Mouse (Mus musculus): Measurements from ENCODE around the gene Snrpa. TPM values are rescaled to one million over a fixed set of nuclear protein-coding genes. Genes with fewer than 3 reads are reported as not detected.

The Snrpa gene
- polyA plus RNA-seq, 1 experiment from 2014 or later: 251 TPM

DNA sequence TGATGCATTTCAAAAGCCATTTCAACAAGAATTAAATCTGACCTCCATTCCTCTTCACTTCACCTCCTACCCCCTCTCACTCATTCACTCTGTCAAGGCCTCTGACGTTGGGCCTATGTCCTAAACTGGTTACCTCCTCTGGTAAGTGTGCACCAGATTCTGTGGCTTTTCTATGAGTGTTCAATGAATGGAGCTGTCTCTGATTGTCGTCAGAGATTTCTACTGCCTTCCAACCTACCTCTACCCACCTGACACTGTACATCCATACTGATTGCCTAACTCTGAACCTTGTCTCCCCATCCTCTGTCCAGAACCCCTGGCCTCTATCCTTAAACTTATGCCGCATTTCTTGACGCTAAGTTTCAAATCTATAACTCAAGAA is 18.1 kb downstream of the Snrpa start:
- 18% methylated on average over 4 of the region's 4 CpGs for WGBS

GRCm38 (mm10) chr7:27174896-27175295 is 21.2 kb downstream of the Snrpa start:
- Histone ChIP-seq H3K27ac (ENCODE audit: low read length) (no peak overlapping the region), H3K4me2 (ENCODE audit: low read depth, low read length) (no peak overlapping the region), H3K9me3 (ENCODE audit: control insufficient read depth, low read length) (no peaks in the 10 kb centered on the region), H3K4me3 (ENCODE audit: low read length) (no peak overlapping the region), H3K27me3 (replicated peaks; ENCODE audit: control insufficient read depth, insufficient read depth, low read length) (no peaks in the 10 kb centered on the region), H3K36me3 (ENCODE audit: control insufficient read depth, insufficient read depth, low read length) (peaks cover 6% of the 10 kb centered on the region; the same call in 1 of the 2 replicates), H3K9ac (ENCODE audit: low read depth, low read length) (no peak overlapping the region), H3K4me1 (ENCODE audit: control insufficient read depth, insufficient read depth, low read length) (peaks cover 5% of the 10 kb centered on the region)
- no peak for ATAC-seq
- WGBS: 89% methylated on average over 7 of the region's 7 CpGs

More for the DNA sequence above, 18.1 kb downstream of the Snrpa start:
- Histone ChIP-seq H3K4me1 (ENCODE audit: control insufficient read depth, insufficient read depth, low read length) (peaks cover 11% of the 10 kb centered on the region), H3K4me2 (ENCODE audit: low read depth, low read length) (peak overlapping the region; percentile 51), H3K9me3 (ENCODE audit: control insufficient read depth, low read length) (no peaks in the 10 kb centered on the region), H3K9ac (ENCODE audit: low read depth, low read length) (peak overlapping the region; percentile 73), H3K36me3 (ENCODE audit: control insufficient read depth, insufficient read depth, low read length) (peaks cover 2% of the 10 kb centered on the region; the same call in 1 of the 2 replicates), H3K4me3 (ENCODE audit: low read length) (peak overlapping the region; percentile 88), H3K27me3 (replicated peaks; ENCODE audit: control insufficient read depth, insufficient read depth, low read length) (no peaks in the 10 kb centered on the region), H3K27ac (ENCODE audit: low read length) (peak overlapping the region; percentile 97)
- ATAC-seq: peak; percentile 6; the same call in 1 of the 2 replicates

DNA sequence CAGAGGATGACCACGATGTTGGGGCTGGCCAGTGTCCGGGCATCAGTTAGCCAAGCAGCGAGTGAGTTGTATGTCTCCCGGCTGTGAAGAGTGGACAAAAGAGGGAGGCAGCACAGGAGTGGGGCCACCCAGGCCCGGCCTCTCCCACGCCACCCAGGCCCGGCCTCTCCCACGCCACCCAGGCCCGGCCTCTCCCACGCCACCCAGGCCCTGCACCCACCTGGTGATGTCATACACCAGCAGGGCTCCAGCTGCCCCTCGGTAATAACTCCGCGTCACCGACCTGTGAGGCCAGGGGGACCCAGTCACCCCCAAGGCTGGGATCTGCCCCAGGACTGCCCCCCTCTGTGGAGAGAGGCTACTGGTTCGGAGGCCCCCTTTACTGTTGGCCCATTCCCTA is 21.6 kb downstream of the Snrpa start:
- Histone ChIP-seq H3K27ac (ENCODE audit: low read length) (no peak overlapping the region), H3K27me3 (replicated peaks; ENCODE audit: control insufficient read depth, insufficient read depth, low read length) (no peaks in the 10 kb centered on the region), H3K9ac (ENCODE audit: low read depth, low read length) (no peak overlapping the region), H3K4me3 (ENCODE audit: low read length) (no peak overlapping the region), H3K36me3 (ENCODE audit: control insufficient read depth, insufficient read depth, low read length) (peaks cover 6% of the 10 kb centered on the region; the same call in 1 of the 2 replicates), H3K9me3 (ENCODE audit: control insufficient read depth, low read length) (no peaks in the 10 kb centered on the region), H3K4me1 (ENCODE audit: control insufficient read depth, insufficient read depth, low read length) (peaks cover 2% of the 10 kb centered on the region; the same call in 1 of the 2 replicates), H3K4me2 (ENCODE audit: low read depth, low read length) (no peak overlapping the region)
- WGBS: 95% methylated on average over 15 of the region's 15 CpGs
- no peak for ATAC-seq

GRCm38 (mm10) chr7:27170981-27171380 is 25.1 kb downstream of the Snrpa start:
- H3K4me3 ChIP-seq (ENCODE audit: low read length): no peak overlapping the region
- 92% methylated on average over 3 of the region's 3 CpGs for WGBS
- H3K4me2 ChIP-seq (ENCODE audit: low read depth, low read length): no peak overlapping the region
- no peaks in the 10 kb centered on the region for H3K9me3 ChIP-seq (ENCODE audit: control insufficient read depth, low read length)
- H3K9ac ChIP-seq (ENCODE audit: low read depth, low read length): no peak overlapping the region
- no peaks in the 10 kb centered on the region; the same call in 1 of the 2 replicates for H3K4me1 ChIP-seq (ENCODE audit: control insufficient read depth, insufficient read depth, low read length)
- H3K27me3 ChIP-seq (replicated peaks; ENCODE audit: control insufficient read depth, insufficient read depth, low read length): no peaks in the 10 kb centered on the region
- ATAC-seq: no peak
- H3K36me3 ChIP-seq (ENCODE audit: control insufficient read depth, insufficient read depth, low read length): peaks cover 6% of the 10 kb centered on the region; the same call in 1 of the 2 replicates
- H3K27ac ChIP-seq (ENCODE audit: low read length): no peak overlapping the region

DNA sequence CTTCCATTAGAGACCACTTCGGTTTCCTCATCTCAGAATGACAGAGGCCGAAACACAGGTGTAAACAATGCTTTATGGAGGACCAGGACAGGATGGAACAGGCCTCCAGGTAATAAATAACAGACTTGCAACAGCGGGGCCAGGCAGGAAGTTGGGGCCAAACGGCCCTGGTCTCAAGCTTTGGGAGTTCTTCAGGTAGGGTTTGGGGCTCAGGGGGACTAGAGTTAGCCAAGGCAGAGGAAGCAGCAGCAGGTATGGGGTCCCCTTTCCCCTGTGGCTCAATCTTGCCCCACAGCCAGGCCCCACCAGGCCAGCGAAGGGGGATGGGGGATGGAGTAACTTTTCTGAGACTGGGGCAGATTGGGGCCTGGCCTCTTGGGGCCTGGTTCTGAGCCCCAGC is 27.7 kb downstream of the Snrpa start:
- no peak for ATAC-seq
- no peaks in the 10 kb centered on the region for H3K9me3 ChIP-seq (ENCODE audit: control insufficient read depth, low read length)
- H3K9ac ChIP-seq (ENCODE audit: low read depth, low read length): no peak overlapping the region; the same call in 1 of the 2 replicates
- 81% methylated on average over 5 of the region's 5 CpGs for WGBS
- H3K27me3 ChIP-seq (replicated peaks; ENCODE audit: control insufficient read depth, insufficient read depth, low read length): no peaks in the 10 kb centered on the region
- no peak overlapping the region for H3K27ac ChIP-seq (ENCODE audit: low read length)
- no peak overlapping the region for H3K4me2 ChIP-seq (ENCODE audit: low read depth, low read length)
- peaks cover 23% of the 10 kb centered on the region for H3K4me1 ChIP-seq (ENCODE audit: control insufficient read depth, insufficient read depth, low read length)
- no peak overlapping the region for H3K4me3 ChIP-seq (ENCODE audit: low read length)
- peaks cover 9% of the 10 kb centered on the region; the same call in 1 of the 2 replicates for H3K36me3 ChIP-seq (ENCODE audit: control insufficient read depth, insufficient read depth, low read length)

DNA sequence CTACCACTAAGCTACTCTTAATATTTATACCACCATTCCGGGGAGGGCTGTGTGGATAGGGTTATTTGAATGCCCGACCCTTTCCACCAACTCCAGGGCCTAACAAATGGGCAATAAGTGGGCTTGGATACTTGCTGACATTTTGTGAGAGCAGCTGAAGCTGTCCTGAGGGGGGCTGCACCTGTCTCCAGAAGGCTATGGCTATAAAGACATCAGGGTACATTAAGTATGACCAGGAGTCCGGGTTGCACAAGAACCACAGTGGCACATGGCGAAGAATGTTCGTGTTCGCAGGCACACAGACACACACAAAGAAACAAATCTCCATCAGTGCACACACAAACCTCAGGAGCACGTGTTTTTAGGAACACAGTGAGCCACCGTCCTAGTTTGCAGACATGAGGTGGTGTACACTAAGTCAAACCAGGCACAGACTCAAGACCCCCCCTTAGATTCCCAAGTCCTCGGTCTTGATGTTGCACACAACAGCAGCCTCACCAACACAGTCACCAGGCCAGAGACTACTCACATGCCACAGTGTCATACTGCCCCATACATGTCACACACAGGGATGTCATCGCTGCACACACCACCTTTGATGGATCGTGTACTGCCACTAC is 28.5 kb downstream of the Snrpa start:
- Histone ChIP-seq H3K27me3 (replicated peaks; ENCODE audit: control insufficient read depth, insufficient read depth, low read length) (no peaks in the 10 kb centered on the region), H3K9ac (ENCODE audit: low read depth, low read length) (peak overlapping the region; percentile 89), H3K4me3 (ENCODE audit: low read length) (peak overlapping the region; percentile 76), H3K9me3 (ENCODE audit: control insufficient read depth, low read length) (no peaks in the 10 kb centered on the region), H3K36me3 (ENCODE audit: control insufficient read depth, insufficient read depth, low read length) (peaks cover 4% of the 10 kb centered on the region; the same call in 1 of the 2 replicates), H3K27ac (ENCODE audit: low read length) (peak overlapping the region; percentile 98), H3K4me2 (ENCODE audit: low read depth, low read length) (peak overlapping the region; percentile 85), H3K4me1 (ENCODE audit: control insufficient read depth, insufficient read depth, low read length) (peaks cover 31% of the 10 kb centered on the region)
- 74% methylated on average over 11 of the region's 11 CpGs for WGBS
- peak; percentile 0; the same call in 1 of the 2 replicates for ATAC-seq

DNA sequence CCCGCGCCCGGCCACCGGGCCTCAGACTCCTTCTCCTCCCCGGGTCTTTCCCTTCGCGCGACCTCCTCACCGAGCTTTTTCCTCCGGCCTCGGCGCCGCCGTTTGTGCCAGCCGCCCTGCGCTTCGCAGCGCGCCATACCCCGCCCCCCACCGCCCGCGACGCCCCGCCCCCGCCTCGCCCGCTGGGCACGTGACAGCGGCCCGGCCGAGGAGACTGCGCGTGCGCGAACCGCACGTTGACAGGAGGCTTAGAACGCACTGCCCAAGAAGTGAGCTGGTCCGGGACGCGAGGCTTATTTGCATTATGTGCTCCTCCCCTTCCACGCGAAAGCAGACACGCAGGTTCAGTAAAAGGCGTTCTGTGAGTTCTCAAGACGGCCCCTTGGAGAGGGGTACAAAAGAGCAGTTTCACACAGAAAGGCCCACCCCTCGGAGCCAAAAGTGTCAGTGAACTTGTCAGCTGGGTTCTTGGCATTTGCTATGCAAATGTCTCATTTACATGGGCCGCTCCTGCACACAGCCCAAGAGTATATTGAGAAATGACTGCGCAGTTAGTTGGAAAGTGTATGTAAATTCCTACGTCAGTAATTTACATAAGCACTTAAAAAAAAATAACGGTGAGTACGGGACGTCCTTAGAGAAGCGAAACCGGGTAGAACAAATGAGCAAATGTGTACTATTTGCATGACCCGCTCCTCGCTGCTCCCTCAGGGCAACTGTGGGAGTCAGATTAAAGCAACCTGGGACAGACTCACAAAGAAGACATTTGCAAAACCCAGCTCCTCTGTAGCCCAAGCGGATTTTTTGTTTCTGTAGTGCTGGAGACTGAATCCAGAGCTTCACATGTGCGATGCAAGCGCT is 29.2 kb downstream of the Snrpa start, which contains the start of gene Egln2:
Gene Egln2, minus strand, starts transcription at position 189 of the 861 bp plus-strand sequence.
- peaks cover 38% of the 10 kb centered on the region for H3K4me1 ChIP-seq (ENCODE audit: control insufficient read depth, insufficient read depth, low read length)
- under 1% methylated on average over 61 of the region's 61 CpGs for WGBS
- peak; percentile 87 for ATAC-seq
- H3K27me3 ChIP-seq (replicated peaks; ENCODE audit: control insufficient read depth, insufficient read depth, low read length): no peaks in the 10 kb centered on the region
- peaks cover 3% of the 10 kb centered on the region; the same call in 1 of the 2 replicates for H3K36me3 ChIP-seq (ENCODE audit: control insufficient read depth, insufficient read depth, low read length)
- H3K9ac ChIP-seq (ENCODE audit: low read depth, low read length): peak within 1 kb of the TSS; percentile 89
- H3K4me2 ChIP-seq (ENCODE audit: low read depth, low read length): peak within 1 kb of the TSS; percentile 85
- H3K4me3 ChIP-seq (ENCODE audit: low read length): peak within 1 kb of the TSS; percentile 76
- H3K27ac ChIP-seq (ENCODE audit: low read length): peak within 1 kb of the TSS; percentile 98
- no peaks in the 10 kb centered on the region for H3K9me3 ChIP-seq (ENCODE audit: control insufficient read depth, low read length)

DNA sequence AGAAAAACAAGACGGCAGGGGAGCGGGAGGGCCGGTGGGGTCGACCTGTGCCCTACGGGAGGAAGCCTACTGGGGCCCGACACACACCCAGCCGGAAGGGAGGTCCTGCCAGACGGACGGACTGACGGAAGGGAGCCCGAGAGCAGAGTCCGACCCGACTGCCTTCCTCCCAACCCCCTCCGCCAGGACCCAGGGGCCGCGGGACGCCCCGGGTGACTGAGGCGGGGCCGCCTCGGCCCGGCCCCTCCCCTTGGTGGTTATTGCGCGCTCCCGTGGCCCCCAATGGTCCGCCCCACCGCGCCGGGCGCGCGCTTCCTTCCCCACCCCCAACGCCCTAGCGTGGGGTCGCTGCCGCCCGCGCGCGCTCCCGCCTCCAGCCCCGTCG is 29.9 kb downstream of the Snrpa start:
- H3K36me3 ChIP-seq (ENCODE audit: control insufficient read depth, insufficient read depth, low read length): peaks cover 3% of the 10 kb centered on the region; the same call in 1 of the 2 replicates
- no peaks in the 10 kb centered on the region for H3K27me3 ChIP-seq (replicated peaks; ENCODE audit: control insufficient read depth, insufficient read depth, low read length)
- H3K27ac ChIP-seq (ENCODE audit: low read length): peak overlapping the region; percentile 98
- H3K9ac ChIP-seq (ENCODE audit: low read depth, low read length): peak overlapping the region; percentile 89
- peak overlapping the region; percentile 85 for H3K4me2 ChIP-seq (ENCODE audit: low read depth, low read length)
- WGBS: under 1% methylated on average over 37 of the region's 43 CpGs
- peak; percentile 87 for ATAC-seq
- H3K4me1 ChIP-seq (ENCODE audit: control insufficient read depth, insufficient read depth, low read length): peaks cover 43% of the 10 kb centered on the region
- no peaks in the 10 kb centered on the region for H3K9me3 ChIP-seq (ENCODE audit: control insufficient read depth, low read length)
- H3K4me3 ChIP-seq (ENCODE audit: low read length): peak overlapping the region; percentile 76

DNA sequence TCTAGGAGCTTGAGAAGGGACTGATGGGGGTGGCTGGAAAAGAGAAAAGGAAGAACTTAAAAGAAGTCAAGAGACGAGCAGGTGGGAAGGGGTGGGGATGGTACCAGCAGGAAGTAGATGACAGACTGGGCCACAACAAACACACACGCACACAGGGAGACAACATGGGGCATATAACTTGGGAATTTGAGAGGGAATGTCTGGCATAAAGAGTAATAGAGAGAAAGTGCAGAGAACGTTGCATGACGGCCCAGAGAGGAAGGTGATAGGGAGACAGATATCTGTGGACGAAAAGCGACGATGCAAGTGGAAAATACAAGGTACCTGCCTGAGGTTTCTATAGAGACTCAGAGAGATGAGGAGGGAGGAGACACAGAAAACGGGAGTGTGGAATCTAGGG is 30.4 kb downstream of the Snrpa start:
- WGBS: 1% methylated on average over 8 of the region's 8 CpGs
- peak; percentile 2 for ATAC-seq
- peaks cover 49% of the 10 kb centered on the region for H3K4me1 ChIP-seq (ENCODE audit: control insufficient read depth, insufficient read depth, low read length)

More for the DNA sequence above, 30.4 kb downstream of the Snrpa start:
- Histone ChIP-seq H3K27ac (ENCODE audit: low read length) (peak overlapping the region; percentile 98), H3K4me2 (ENCODE audit: low read depth, low read length) (peak overlapping the region; percentile 85), H3K36me3 (ENCODE audit: control insufficient read depth, insufficient read depth, low read length) (peaks cover 3% of the 10 kb centered on the region; the same call in 1 of the 2 replicates), H3K9ac (ENCODE audit: low read depth, low read length) (peak overlapping the region; percentile 89), H3K4me3 (ENCODE audit: low read length) (peak overlapping the region; percentile 76), H3K9me3 (ENCODE audit: control insufficient read depth, low read length) (no peaks in the 10 kb centered on the region), H3K27me3 (replicated peaks; ENCODE audit: control insufficient read depth, insufficient read depth, low read length) (no peaks in the 10 kb centered on the region)
